Mouse (Mus musculus) macrophage (primary cell): ENCODE measurements around the gene Rassf10. TPM values are rescaled to one million over a fixed set of nuclear protein-coding genes. Genes with fewer than 3 reads are reported as not detected.

Experiments used
- H3K27ac ChIP-seq: fragments of 350-480 bp; formaldehyde crosslinking; 2 replicates; pipeline ENCODE4 v1.9.0; 2021
- H3K36me3 ChIP-seq: fragments of 350-480 bp; formaldehyde crosslinking; 2 replicates; pipeline ENCODE4 v1.9.0; 2021; ENCODE audit errors: inconsistent target
- H3K4me3 ChIP-seq: fragments of 350-480 bp; formaldehyde crosslinking; 2 replicates; pipeline ENCODE4 v1.9.0; 2021; ENCODE audit errors: inconsistent target
- H3K79me2 ChIP-seq: fragments of 350-480 bp; formaldehyde crosslinking; 2 replicates; pipeline ENCODE4 v1.9.0; 2021; ENCODE audit errors: inconsistent target
- WGBS: methylation state at CpG from one replicate; pipeline ENCODE4 v1.1.7; 2026; ENCODE audit warnings: inconsistent platforms; ENCODE audit not compliant: missing documents; 5-methylcytosine and 5-hydroxymethylcytosine counted together
- polyA plus RNA-seq: library from polyadenylated mRNA; stranded (reverse); fragments of 250-400 nt; gene quantifications from 3 replicates; pipeline ENCODE4 v1.2.4, GENCODE M21; 2018; ENCODE audit warnings: inconsistent platforms

Rassf10 gene
- polyA plus RNA-seq, 1 experiment from 2014 or later, result not detected

GRCm38 (mm10) chr7:112942567-112942966 lies 11.2 kb upstream of the Rassf10 start:
- H3K27ac ChIP-seq, result no peak overlapping the region
- 76% methylated on average over 5 of the region's 5 CpGs for WGBS
- H3K79me2 ChIP-seq, result no peaks in the 10 kb centered on the region
- H3K36me3 ChIP-seq, result no peaks in the 10 kb centered on the region
- no peak overlapping the region for H3K4me3 ChIP-seq

GRCm38 (mm10) chr7:112943056-112943455 lies 10.7 kb upstream of the Rassf10 start:
- 100% methylated on average over 1 of the region's 1 CpGs for WGBS
- no peak overlapping the region for H3K4me3 ChIP-seq
- H3K27ac ChIP-seq, result no peak overlapping the region
- no peaks in the 10 kb centered on the region for H3K36me3 ChIP-seq
- H3K79me2 ChIP-seq, result no peaks in the 10 kb centered on the region

- Histone ChIP-seq H3K79me2 (no peaks in the 10 kb centered on the region), H3K36me3 (no peaks in the 10 kb centered on the region), H3K4me3 (no peak overlapping the region), H3K27ac (no peak overlapping the region)
- WGBS, result 20% methylated on average over 6 of the region's 6 CpGs
Observed at GRCm38 (mm10) chr7:112946706-112947105, 7.1 kb upstream of the Rassf10 start.

- WGBS, result 4% methylated on average over 82 of the region's 82 CpGs
- no peaks in the 10 kb centered on the region for H3K36me3 ChIP-seq
- no peak overlapping the region for H3K27ac ChIP-seq
- no peak overlapping the region for H3K4me3 ChIP-seq
- H3K79me2 ChIP-seq, result no peaks in the 10 kb centered on the region
Observed at GRCm38 (mm10) chr7:112954351-112955102, 765 bp downstream of the Rassf10 start.

GRCm38 (mm10) chr7:112955103-112955827 lies 1.5 kb downstream of the Rassf10 start:
- Histone ChIP-seq H3K4me3 (no peak overlapping the region), H3K36me3 (no peaks in the 10 kb centered on the region), H3K79me2 (no peaks in the 10 kb centered on the region), H3K27ac (no peak overlapping the region)
- 14% methylated on average over 40 of the region's 40 CpGs for WGBS

GRCm38 (mm10) chr7:112955955-112956354 lies 2.2 kb downstream of the Rassf10 start:
- H3K27ac ChIP-seq, result no peak overlapping the region
- no peaks in the 10 kb centered on the region for H3K79me2 ChIP-seq
- 35% methylated on average over 3 of the region's 3 CpGs for WGBS
- no peaks in the 10 kb centered on the region for H3K36me3 ChIP-seq
- H3K4me3 ChIP-seq, result no peak overlapping the region

GRCm38 (mm10) chr7:112956961-112957360 lies 3.2 kb downstream of the Rassf10 start:
- Histone ChIP-seq H3K4me3 (no peak overlapping the region), H3K79me2 (no peaks in the 10 kb centered on the region), H3K36me3 (no peaks in the 10 kb centered on the region), H3K27ac (no peak overlapping the region)
- 45% methylated on average over 7 of the region's 7 CpGs for WGBS

- H3K27ac ChIP-seq, result no peak overlapping the region
- no peaks in the 10 kb centered on the region for H3K36me3 ChIP-seq
- no peak overlapping the region for H3K4me3 ChIP-seq
- no peaks in the 10 kb centered on the region for H3K79me2 ChIP-seq
- WGBS, result 54% methylated on average over 6 of the region's 6 CpGs
Observed at GRCm38 (mm10) chr7:112957630-112958029, 3.9 kb downstream of the Rassf10 start.

GRCm38 (mm10) chr7:112966382-112966781 lies 12.6 kb downstream of the Rassf10 start:
- 66% methylated on average over 6 of the region's 6 CpGs for WGBS
- Histone ChIP-seq H3K36me3 (no peaks in the 10 kb centered on the region), H3K79me2 (no peaks in the 10 kb centered on the region), H3K27ac (no peak overlapping the region), H3K4me3 (no peak overlapping the region)

- Histone ChIP-seq H3K27ac (no peak overlapping the region), H3K4me3 (no peak overlapping the region), H3K36me3 (no peaks in the 10 kb centered on the region), H3K79me2 (no peaks in the 10 kb centered on the region)
- 61% methylated on average over 3 of the region's 3 CpGs for WGBS
Observed at GRCm38 (mm10) chr7:112966786-112967185, 13.0 kb downstream of the Rassf10 start.

- Histone ChIP-seq H3K36me3 (no peaks in the 10 kb centered on the region), H3K27ac (no peak overlapping the region)
- 65% methylated on average over 5 of the region's 5 CpGs for WGBS
Observed at GRCm38 (mm10) chr7:112983316-112983715, 29.6 kb downstream of the Rassf10 start.

GRCm38 (mm10) chr7:112984704-112985577 lies 31.2 kb downstream of the Rassf10 start:
- no peaks in the 10 kb centered on the region for H3K36me3 ChIP-seq
- H3K4me3 ChIP-seq, result no peak overlapping the region
- H3K79me2 ChIP-seq, result no peaks in the 10 kb centered on the region
- no peak overlapping the region for H3K27ac ChIP-seq
- WGBS, result 61% methylated on average over 17 of the region's 17 CpGs

More at GRCm38 (mm10) chr7:112983316-112983715, 29.6 kb downstream of the Rassf10 start:
- Histone ChIP-seq H3K79me2 (no peaks in the 10 kb centered on the region), H3K4me3 (no peak overlapping the region)

GRCm38 (mm10) chr7:112985578-112985949 lies 31.8 kb downstream of the Rassf10 start:
- H3K27ac ChIP-seq, result no peak overlapping the region
- 88% methylated on average over 8 of the region's 8 CpGs for WGBS
- H3K79me2 ChIP-seq, result no peaks in the 10 kb centered on the region
- no peaks in the 10 kb centered on the region for H3K36me3 ChIP-seq
- no peak overlapping the region for H3K4me3 ChIP-seq

- no peak overlapping the region for H3K4me3 ChIP-seq
- H3K79me2 ChIP-seq, result no peaks in the 10 kb centered on the region
- WGBS, result 94% methylated on average over 5 of the region's 5 CpGs
- H3K27ac ChIP-seq, result no peak overlapping the region
- no peaks in the 10 kb centered on the region for H3K36me3 ChIP-seq
Observed at GRCm38 (mm10) chr7:112992928-112993327, 39.2 kb downstream of the Rassf10 start.
